Mouse (Mus musculus) thymus, postnatal 10 days (tissue): ENCODE measurements at regions not wholly inside any gene's neighbourhood (a gene's known extent, or its start where the extent isn't known, plus 50 kb on each side); places are given as distances from the start of the nearest gene placed in this dataset.

ENCODE experiments used
- DNase-seq, 2 experiments: peaks; one replicate each; pipeline ENCODE4 v3.0.0; 2021; ENCODE audit warnings: low spot score in 2 of 2

- DNase-seq = no peak
These were observed 56.6 kb upstream of the Cpsf6 start for GRCm38 (mm10) chr10:117436308-117436874.

GRCm38 (mm10) chr10:117435734-117436121 lies 55.9 kb upstream of the Cpsf6 start:
- no peak for DNase-seq

GRCm38 (mm10) chr10:117434871-117435733 lies 55.3 kb upstream of the Cpsf6 start:
- peak; percentile 81 to 94 for DNase-seq

GRCm38 (mm10) chr10:117434293-117434842 lies 54.6 kb upstream of the Cpsf6 start:
- DNase-seq = no peak

- DNase-seq = no peak
These were observed 53.9 kb upstream of the Cpsf6 start for GRCm38 (mm10) chr10:117433547-117434292.

GRCm38 (mm10) chr10:117432871-117433546 lies 53.2 kb upstream of the Cpsf6 start:
- no peak for DNase-seq

- DNase-seq = peak; percentile 50 to 89
These were observed 52.6 kb upstream of the Cpsf6 start for GRCm38 (mm10) chr10:117432415-117432814.

GRCm38 (mm10) chr10:117431850-117432249 lies 52.0 kb upstream of the Cpsf6 start:
- no peak for DNase-seq

GRCm38 (mm10) chr10:117431086-117431619 lies 51.3 kb upstream of the Cpsf6 start:
- DNase-seq = no peak

- DNase-seq = no peak
These were observed 50.5 kb upstream of the Cpsf6 start for GRCm38 (mm10) chr10:117430224-117430884.

- DNase-seq = no peak
These were observed 49.8 kb upstream of the Cpsf6 start for GRCm38 (mm10) chr10:117429459-117430183.
